Mouse (Mus musculus) bone marrow, adult 2 months (tissue): ENCODE measurements around the gene Gm7173.

ENCODE experiments used
- CTCF ChIP-seq: fragments of 200-500 bp; IDR thresholded peaks from 2 replicates; pipeline ENCODE4 v1.5.1; 2011; ENCODE audit warnings: low read length, control low read depth; ENCODE audit not compliant: control insufficient read depth, insufficient read depth
- POLR2A ChIP-seq: fragments of 200-500 bp; IDR thresholded peaks from 2 replicates; pipeline ENCODE4 v1.6.1; 2011; ENCODE audit warnings: low read depth, mild to moderate bottlenecking, control low read depth, low read length, borderline replicate concordance; ENCODE audit not compliant: control insufficient read depth

DNA sequence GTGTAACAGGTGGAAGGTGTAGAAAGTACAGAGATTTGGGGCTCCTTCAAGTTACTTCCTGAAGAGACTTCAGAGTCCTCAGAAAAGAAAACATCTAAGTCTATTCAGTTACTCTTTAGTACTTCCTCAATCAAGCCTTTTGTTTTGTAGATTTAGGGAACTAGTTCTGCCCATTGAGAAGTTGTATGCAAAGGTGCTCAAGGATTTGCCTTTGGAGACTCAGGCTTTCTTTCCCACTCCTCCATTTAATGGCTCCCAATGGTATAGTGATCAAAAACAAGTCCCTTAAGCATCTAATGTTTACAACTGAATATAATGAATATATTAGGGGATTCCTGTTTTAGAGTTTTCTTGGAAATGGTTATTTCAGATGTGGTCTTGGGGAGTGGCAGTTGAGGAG is 200.3 kb downstream of the Gm7173 start:
- no peak for TF ChIP-seq POLR2A
- TF ChIP-seq CTCF: no peak
